Mouse (Mus musculus): Measurements from ENCODE around the gene Rap1gap. TPM values are rescaled to one million over a fixed set of nuclear protein-coding genes. Genes with fewer than 3 reads are reported as not detected.

Gene Rap1gap
- polyA plus RNA-seq, 1 experiment from 2014 or later = 10.0 TPM

- no peak for ATAC-seq (ENCODE audit: insufficient read depth, low FRiP score, low TSS enrichment)
- no peak overlapping the region for H3K27ac ChIP-seq (ENCODE audit: low read depth, low read length)
These were observed 68.4 kb downstream of the Rap1gap start for GRCm38 (mm10) chr4:137732962-137733361.

GRCm38 (mm10) chr4:137733459-137733858, 68.9 kb downstream of the Rap1gap start:
- no peak overlapping the region for H3K27ac ChIP-seq (ENCODE audit: low read depth, low read length)
- no peak for DNase-seq (ENCODE audit: low spot score)
- no peaks in the 10 kb centered on the region for H3K9me3 ChIP-seq (ENCODE audit: control insufficient read depth, low read length)
- peaks cover 15% of the 10 kb centered on the region; the same call in 1 of the 2 replicates for H3K27me3 ChIP-seq (ENCODE audit: control insufficient read depth, insufficient read depth, low read length)
- 0 out of 2 replicates have a peak, but pooled peaks cover 6% of the 10 kb centered on the region for H3K4me1 ChIP-seq (ENCODE audit: control insufficient read depth, insufficient read depth, low read length)
- no peak overlapping the region for H3K9ac ChIP-seq (ENCODE audit: low read length)
- H3K4me2 ChIP-seq (ENCODE audit: low read depth) = no peak overlapping the region
- H3K36me3 ChIP-seq (ENCODE audit: control insufficient read depth, insufficient read depth, low read length) = no peaks in the 10 kb centered on the region
- no peak for ATAC-seq (ENCODE audit: insufficient read depth, low FRiP score, low TSS enrichment)
- 77% methylated on average over 5 of the region's 5 CpGs for WGBS
- H3K4me3 ChIP-seq (ENCODE audit: low read depth, low read length) = no peak overlapping the region

More at GRCm38 (mm10) chr4:137732962-137733361, 68.4 kb downstream of the Rap1gap start:
- H3K9me3 ChIP-seq (ENCODE audit: control insufficient read depth, low read length) = no peaks in the 10 kb centered on the region
- H3K9ac ChIP-seq (ENCODE audit: low read length) = no peak overlapping the region
- H3K4me2 ChIP-seq (ENCODE audit: low read depth) = no peak overlapping the region
- no peaks in the 10 kb centered on the region for H3K36me3 ChIP-seq (ENCODE audit: control insufficient read depth, insufficient read depth, low read length)
- H3K27me3 ChIP-seq (ENCODE audit: control insufficient read depth, insufficient read depth, low read length) = peaks cover 15% of the 10 kb centered on the region; the same call in 1 of the 2 replicates
- WGBS = 87% methylated on average over 3 of the region's 3 CpGs
- peaks cover 8% of the 10 kb centered on the region; the same call in 1 of the 2 replicates for H3K4me1 ChIP-seq (ENCODE audit: control insufficient read depth, insufficient read depth, low read length)
- no peak overlapping the region for H3K4me3 ChIP-seq (ENCODE audit: low read depth, low read length)
- DNase-seq (ENCODE audit: low spot score) = no peak

- H3K9ac ChIP-seq (ENCODE audit: low read length) = no peak overlapping the region
- no peak overlapping the region for H3K27ac ChIP-seq (ENCODE audit: low read depth, low read length)
- 59% methylated on average over 11 of the region's 11 CpGs for WGBS
- H3K9me3 ChIP-seq (ENCODE audit: control insufficient read depth, low read length) = no peaks in the 10 kb centered on the region
- no peaks in the 10 kb centered on the region for H3K36me3 ChIP-seq (ENCODE audit: control insufficient read depth, insufficient read depth, low read length)
- no peak overlapping the region for H3K4me3 ChIP-seq (ENCODE audit: low read depth, low read length)
- H3K4me2 ChIP-seq (ENCODE audit: low read depth) = no peak overlapping the region
- H3K4me1 ChIP-seq (ENCODE audit: control insufficient read depth, insufficient read depth, low read length) = no peaks in the 10 kb centered on the region
- ATAC-seq (ENCODE audit: insufficient read depth, low FRiP score, low TSS enrichment) (no peak), DNase-seq (ENCODE audit: low spot score) (no peak)
- no peaks in the 10 kb centered on the region for H3K27me3 ChIP-seq (ENCODE audit: control insufficient read depth, insufficient read depth, low read length)
These were observed 71.7 kb downstream of the Rap1gap start for GRCm38 (mm10) chr4:137736220-137736701.

GRCm38 (mm10) chr4:137737760-137738159, 73.2 kb downstream of the Rap1gap start:
- no peaks in the 10 kb centered on the region for H3K4me1 ChIP-seq (ENCODE audit: control insufficient read depth, insufficient read depth, low read length)
- no peaks in the 10 kb centered on the region for H3K27me3 ChIP-seq (ENCODE audit: control insufficient read depth, insufficient read depth, low read length)
- no peaks in the 10 kb centered on the region for H3K36me3 ChIP-seq (ENCODE audit: control insufficient read depth, insufficient read depth, low read length)
- no peak overlapping the region for H3K9ac ChIP-seq (ENCODE audit: low read length)
- no peak for DNase-seq (ENCODE audit: low spot score)
- no peak overlapping the region for H3K4me3 ChIP-seq (ENCODE audit: low read depth, low read length)
- no peak overlapping the region for H3K4me2 ChIP-seq (ENCODE audit: low read depth)
- H3K9me3 ChIP-seq (ENCODE audit: control insufficient read depth, low read length) = no peaks in the 10 kb centered on the region
- ATAC-seq (ENCODE audit: insufficient read depth, low FRiP score, low TSS enrichment) = no peak
- no peak overlapping the region for H3K27ac ChIP-seq (ENCODE audit: low read depth, low read length)
- 78% methylated on average over 3 of the region's 3 CpGs for WGBS

DNA sequence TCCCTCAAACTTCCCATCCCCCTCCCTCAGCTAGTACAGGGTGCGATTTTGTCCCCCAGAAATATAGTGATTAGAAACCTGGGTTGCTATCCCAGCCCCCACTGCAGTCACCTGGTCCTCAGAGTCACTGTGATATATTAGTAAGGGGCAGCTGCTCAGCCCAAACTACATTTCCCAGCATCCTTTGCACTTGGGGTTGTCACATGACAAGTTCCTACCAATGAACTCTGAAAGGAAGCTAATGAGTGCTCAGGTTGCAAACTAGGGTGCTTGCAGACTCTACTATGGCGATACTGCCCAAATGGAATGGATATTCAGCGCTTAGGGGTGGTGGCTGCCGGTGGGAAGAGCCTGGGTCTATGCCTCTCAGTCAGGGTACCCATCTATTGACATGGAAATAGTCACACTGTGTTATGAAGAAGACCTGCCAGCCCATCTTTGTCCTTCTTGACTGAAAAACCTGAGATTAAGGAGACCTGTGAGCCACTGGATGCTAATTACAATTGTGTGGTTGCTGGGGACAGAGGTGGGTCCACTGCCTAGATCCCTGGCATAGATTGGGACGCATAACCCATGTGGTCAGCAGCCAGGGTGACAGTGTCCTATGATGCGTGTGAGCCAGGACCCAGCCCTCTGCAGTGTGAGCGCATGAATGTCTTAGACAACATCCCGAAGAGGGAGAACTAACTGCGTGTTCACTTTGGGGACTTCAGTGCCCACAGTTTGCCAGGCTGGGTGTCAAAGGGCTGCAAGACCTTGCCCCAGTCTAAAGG, 74.8 kb downstream of the Rap1gap start:
- ATAC-seq (ENCODE audit: insufficient read depth, low FRiP score, low TSS enrichment) (peak; percentile 45; the same call in 1 of the 2 replicates), DNase-seq (ENCODE audit: low spot score) (peak; percentile 64)
- H3K4me3 ChIP-seq (ENCODE audit: low read depth, low read length) = no peak overlapping the region
- 51% methylated on average over 9 of the region's 9 CpGs for WGBS
- H3K4me2 ChIP-seq (ENCODE audit: low read depth) = peak overlapping the region; percentile 27
- H3K4me1 ChIP-seq (ENCODE audit: control insufficient read depth, insufficient read depth, low read length) = no peaks in the 10 kb centered on the region
- H3K27ac ChIP-seq (ENCODE audit: low read depth, low read length) = no peak overlapping the region
- H3K9me3 ChIP-seq (ENCODE audit: control insufficient read depth, low read length) = no peaks in the 10 kb centered on the region
- no peak overlapping the region for H3K9ac ChIP-seq (ENCODE audit: low read length)
- H3K36me3 ChIP-seq (ENCODE audit: control insufficient read depth, insufficient read depth, low read length) = no peaks in the 10 kb centered on the region
- H3K27me3 ChIP-seq (ENCODE audit: control insufficient read depth, insufficient read depth, low read length) = no peaks in the 10 kb centered on the region

DNA sequence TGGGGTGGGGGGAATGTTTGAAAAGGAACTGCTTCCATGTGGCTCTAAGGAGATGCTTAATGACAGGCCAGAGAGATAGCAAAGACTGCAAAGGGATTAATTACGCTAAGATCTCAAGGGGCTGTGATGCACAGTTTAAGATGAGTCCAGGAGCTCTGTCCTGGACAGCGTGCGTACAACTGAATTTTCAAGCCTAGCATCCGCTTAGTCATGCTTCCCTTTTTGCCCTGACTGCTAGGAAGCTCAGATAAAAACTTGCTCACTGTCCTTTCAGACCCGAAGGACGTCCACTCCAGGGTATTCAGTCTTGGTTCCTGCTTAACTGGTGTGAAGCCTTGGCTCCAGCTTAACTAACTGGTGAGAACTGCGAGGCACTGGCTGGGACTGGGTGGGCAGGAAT, 75.8 kb downstream of the Rap1gap start:
- Histone ChIP-seq H3K9ac (ENCODE audit: low read length) (no peak overlapping the region), H3K27me3 (ENCODE audit: control insufficient read depth, insufficient read depth, low read length) (no peaks in the 10 kb centered on the region), H3K9me3 (ENCODE audit: control insufficient read depth, low read length) (no peaks in the 10 kb centered on the region), H3K4me1 (ENCODE audit: control insufficient read depth, insufficient read depth, low read length) (no peaks in the 10 kb centered on the region), H3K4me3 (ENCODE audit: low read depth, low read length) (no peak overlapping the region), H3K4me2 (ENCODE audit: low read depth) (no peak overlapping the region), H3K27ac (ENCODE audit: low read depth, low read length) (no peak overlapping the region), H3K36me3 (ENCODE audit: control insufficient read depth, insufficient read depth, low read length) (no peaks in the 10 kb centered on the region)
- 92% methylated on average over 7 of the region's 7 CpGs for WGBS
- DNase-seq (ENCODE audit: low spot score) = no peak
- ATAC-seq (ENCODE audit: insufficient read depth, low FRiP score, low TSS enrichment) = no peak

- no peak for DNase-seq (ENCODE audit: low spot score)
- H3K9ac ChIP-seq (ENCODE audit: low read length) = no peak overlapping the region
- no peak overlapping the region for H3K4me3 ChIP-seq (ENCODE audit: low read depth, low read length)
- no peaks in the 10 kb centered on the region for H3K9me3 ChIP-seq (ENCODE audit: control insufficient read depth, low read length)
- no peak for ATAC-seq (ENCODE audit: insufficient read depth, low FRiP score, low TSS enrichment)
- no peak overlapping the region for H3K27ac ChIP-seq (ENCODE audit: low read depth, low read length)
- H3K4me1 ChIP-seq (ENCODE audit: control insufficient read depth, insufficient read depth, low read length) = no peaks in the 10 kb centered on the region
- no peaks in the 10 kb centered on the region for H3K36me3 ChIP-seq (ENCODE audit: control insufficient read depth, insufficient read depth, low read length)
- H3K4me2 ChIP-seq (ENCODE audit: low read depth) = no peak overlapping the region
- 70% methylated on average over 7 of the region's 7 CpGs for WGBS
- H3K27me3 ChIP-seq (ENCODE audit: control insufficient read depth, insufficient read depth, low read length) = no peaks in the 10 kb centered on the region
These were observed 79.3 kb downstream of the Rap1gap start for GRCm38 (mm10) chr4:137743791-137744190.

DNA sequence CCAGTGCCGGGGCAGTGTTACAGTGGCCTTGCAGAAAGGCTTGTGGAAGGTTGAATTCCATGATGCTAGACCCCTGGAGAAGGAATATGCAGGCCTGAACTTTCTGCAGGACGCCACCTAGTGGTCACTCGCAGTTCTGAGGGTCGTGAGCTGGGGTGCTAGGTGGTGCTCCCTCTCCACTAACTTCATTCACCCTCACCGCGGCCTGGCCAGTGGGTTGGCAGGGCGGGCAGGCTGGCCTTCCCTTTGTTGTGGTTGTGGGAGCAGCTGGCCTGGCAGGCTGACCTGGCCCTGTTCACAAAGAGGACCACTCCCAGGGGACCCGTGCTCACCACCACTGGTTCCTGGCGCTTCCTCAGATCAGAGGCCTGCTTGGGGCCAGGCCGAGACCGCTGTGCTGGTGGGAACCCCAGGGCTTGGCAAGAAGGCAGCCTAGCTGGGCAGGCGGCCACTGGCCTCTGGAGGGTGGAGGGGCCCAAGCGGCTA, 80.0 kb downstream of the Rap1gap start:
- no peaks in the 10 kb centered on the region for H3K9me3 ChIP-seq (ENCODE audit: control insufficient read depth, low read length)
- no peaks in the 10 kb centered on the region for H3K36me3 ChIP-seq (ENCODE audit: control insufficient read depth, insufficient read depth, low read length)
- H3K4me1 ChIP-seq (ENCODE audit: control insufficient read depth, insufficient read depth, low read length) = no peaks in the 10 kb centered on the region
- ATAC-seq (ENCODE audit: insufficient read depth, low FRiP score, low TSS enrichment) (no peak), DNase-seq (ENCODE audit: low spot score) (no peak)
- H3K27me3 ChIP-seq (ENCODE audit: control insufficient read depth, insufficient read depth, low read length) = no peaks in the 10 kb centered on the region
- no peak overlapping the region for H3K27ac ChIP-seq (ENCODE audit: low read depth, low read length)
- no peak overlapping the region for H3K4me3 ChIP-seq (ENCODE audit: low read depth, low read length)
- no peak overlapping the region for H3K9ac ChIP-seq (ENCODE audit: low read length)
- H3K4me2 ChIP-seq (ENCODE audit: low read depth) = no peak overlapping the region
- 67% methylated on average over 13 of the region's 13 CpGs for WGBS

DNA sequence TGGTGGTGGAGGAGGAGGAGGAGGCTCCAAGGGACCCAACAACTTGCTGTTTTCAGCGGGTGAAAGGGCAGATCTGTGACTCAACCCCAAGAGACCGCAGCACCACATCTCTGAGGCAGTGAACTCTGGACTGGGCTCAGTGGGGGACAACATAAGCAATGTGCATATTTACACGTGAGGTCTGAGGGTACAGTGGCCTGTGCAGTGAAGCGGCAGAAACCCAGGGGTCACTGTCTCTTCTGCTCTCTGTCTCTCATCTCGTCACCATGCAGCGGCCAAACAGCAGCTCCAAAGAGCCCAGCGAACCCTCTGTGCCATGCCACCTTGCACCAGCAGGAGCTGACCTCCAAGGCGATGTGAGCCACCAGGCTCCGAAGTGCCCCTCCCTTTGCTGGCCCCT, 82.6 kb downstream of the Rap1gap start:
- Histone ChIP-seq H3K4me2 (ENCODE audit: low read depth) (no peak overlapping the region), H3K4me3 (ENCODE audit: low read depth, low read length) (no peak overlapping the region), H3K9me3 (ENCODE audit: control insufficient read depth, low read length) (no peaks in the 10 kb centered on the region), H3K27me3 (ENCODE audit: control insufficient read depth, insufficient read depth, low read length) (no peaks in the 10 kb centered on the region), H3K27ac (ENCODE audit: low read depth, low read length) (no peak overlapping the region), H3K9ac (ENCODE audit: low read length) (no peak overlapping the region), H3K4me1 (ENCODE audit: control insufficient read depth, insufficient read depth, low read length) (no peaks in the 10 kb centered on the region), H3K36me3 (ENCODE audit: control insufficient read depth, insufficient read depth, low read length) (no peaks in the 10 kb centered on the region)
- ATAC-seq (ENCODE audit: insufficient read depth, low FRiP score, low TSS enrichment) (no peak), DNase-seq (ENCODE audit: low spot score) (no peak)
- WGBS = 87% methylated on average over 9 of the region's 9 CpGs
